8 mouse cellular contexts compared by ENCODE assay signal in the genomic region with DNA sequence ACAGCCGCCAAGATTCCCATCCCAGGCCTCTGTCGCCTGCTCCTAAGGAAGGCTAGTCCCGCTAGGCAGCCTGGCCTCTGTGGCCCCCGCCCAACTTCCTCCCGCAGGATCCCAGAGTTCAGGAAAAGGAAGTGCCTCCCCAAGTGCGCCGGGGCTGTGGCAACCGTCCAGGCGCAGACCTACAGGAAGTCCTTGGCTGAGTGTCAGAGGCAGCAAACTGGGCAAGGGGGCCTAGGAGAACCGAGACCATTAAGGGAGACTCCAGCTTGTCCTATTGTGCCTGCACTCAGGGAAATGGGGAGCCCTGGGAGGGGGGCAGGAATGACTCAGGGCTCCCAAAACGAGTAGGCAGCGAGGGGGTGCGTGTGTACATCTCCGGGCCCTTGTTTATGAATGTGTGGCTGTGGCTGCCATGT. TPM values are rescaled to one million over a fixed set of nuclear protein-coding genes. Genes with fewer than 3 reads are reported as not detected.
DNase-seq lines count a peak whose midpoint lies in the region; ATAC-seq and TF ChIP-seq lines count a peak whose summit lies in the region.

No protein-coding gene starts in this region.

- peak overlapping the region; percentile 86 for H3K9ac ChIP-seq in ES-E14 (ENCODE audit: insufficient read depth, low read depth, low read length, poor library complexity, severe bottlenecking)
- H3K9ac ChIP-seq in forebrain, embryonic 12.5 days, result peak overlapping the region; percentile 86
- H3K9ac ChIP-seq in heart, postnatal 0 days (replicated peaks; ENCODE audit: low read depth, low read length), result peak overlapping the region; percentile 69

- peaks cover 4 to 31% of the 10 kb centered on the region in 2 experiments; a peak in 3 of 4 replicates for H3K4me1 ChIP-seq in ES-E14 (ENCODE audit: control insufficient read depth in 2 of 2, insufficient read depth in 2 of 2, low read length in 2 of 2, poor library complexity in 1 of 2)
- peaks cover 41% of the 10 kb centered on the region for H3K4me1 ChIP-seq in forebrain, embryonic 12.5 days
- peaks cover 24% of the 10 kb centered on the region; the same call in 1 of the 2 replicates for H3K4me1 ChIP-seq in heart, postnatal 0 days (ENCODE audit: control insufficient read depth, insufficient read depth)

- H3K9me3 ChIP-seq in ES-E14 (ENCODE audit: control insufficient read depth, insufficient read depth, low read depth, low read length), result no peaks in the 10 kb centered on the region
- H3K9me3 ChIP-seq in forebrain, embryonic 12.5 days, result no peaks in the 10 kb centered on the region
- no peaks in the 10 kb centered on the region for H3K9me3 ChIP-seq in heart, postnatal 0 days (replicated peaks; ENCODE audit: control insufficient read depth, low read length)

- TF ChIP-seq CTCF in heart, postnatal 0 days (IDR thresholded peaks at IDR 0.05; ENCODE audit: low read depth), result no peak

- peaks cover 23% of the 10 kb centered on the region; the same call in 1 of the 2 replicates for H3K27me3 ChIP-seq in forebrain, embryonic 12.5 days
- peaks cover 3% of the 10 kb centered on the region; the same call in 1 of the 2 replicates for H3K27me3 ChIP-seq in heart, postnatal 0 days (ENCODE audit: control insufficient read depth, insufficient read depth, low read length)

- H3K4me3 ChIP-seq in ES-E14 (ENCODE audit: insufficient read depth in 1 of 2, low read depth in 1 of 2, low read length in 2 of 2, poor library complexity in 1 of 2, severe bottlenecking in 1 of 2), result peak overlapping the region; percentile 90 to 92
- H3K4me3 ChIP-seq in forebrain, embryonic 12.5 days (replicated peaks), result peak overlapping the region; percentile 80
- peak overlapping the region; percentile 85 for H3K4me3 ChIP-seq in heart, postnatal 0 days (ENCODE audit: low read depth, low read length)

- H3K36me3 ChIP-seq in ES-E14 (ENCODE audit: control insufficient read depth, insufficient read depth, low read length, poor library complexity, severe bottlenecking), result no peaks in the 10 kb centered on the region; the same call in 1 of the 2 replicates
- H3K36me3 ChIP-seq in forebrain, embryonic 12.5 days (replicated peaks), result peaks cover 28% of the 10 kb centered on the region
- H3K36me3 ChIP-seq in heart, postnatal 0 days (replicated peaks; ENCODE audit: control insufficient read depth, insufficient read depth, low read length), result 0 out of 2 replicates have a peak, but pooled peaks cover 3% of the 10 kb centered on the region

- H3K27ac ChIP-seq in ES-E14 (ENCODE audit: insufficient read depth, low read depth, low read length, poor library complexity, severe bottlenecking), result peak overlapping the region; percentile 43; the same call in 1 of the 2 replicates
- H3K27ac ChIP-seq in forebrain, embryonic 12.5 days, result peak overlapping the region; percentile 92
- peak overlapping the region; percentile 91 for H3K27ac ChIP-seq in heart, postnatal 0 days (ENCODE audit: low read depth)

- ATAC-seq in forebrain, embryonic 12.5 days (ENCODE audit: low FRiP score), result peak; percentile 6; the same call in 1 of the 2 replicates
- peak; percentile 61 for ATAC-seq in heart, postnatal 0 days (ENCODE audit: insufficient read depth, low read depth)
- ATAC-seq in activated CD4-positive, CD25-positive, alpha-beta regulatory T cell, adult 4 months, result no peak

- in situ Hi-C loops in ES-E14 (cut with MboI; ENCODE audit: low sequenced_read_pairs in 2 of 2, unreplicated experiment in 2 of 2), result loop anchor here (25.0 kb wide), 3 partner anchors 1087 to 1863 kb away; partner anchors contain the start of gene Top2a (in 1 of the 2)

- peak overlapping the region; percentile 89 for H3K4me2 ChIP-seq in forebrain, embryonic 12.5 days
- H3K4me2 ChIP-seq in heart, postnatal 0 days (ENCODE audit: low read depth, low read length), result peak overlapping the region; percentile 99

- peak; percentile 72 for TF ChIP-seq EP300 in heart, postnatal 0 days (IDR thresholded peaks at IDR 0.05; ENCODE audit: low read depth)

- WGBS in forebrain, embryonic 12.5 days, result 7% methylated on average over 14 of the region's 14 CpGs
- 6% methylated on average over 14 of the region's 14 CpGs for WGBS in heart, postnatal 0 days

- DNase-seq in ES-E14 (ENCODE audit: low read depth, low spot score), result no peak
- DNase-seq in adrenal gland, postnatal 25 days, result peak; percentile 73
- DNase-seq in heart, postnatal 0 days (ENCODE audit: low spot score), result peak; percentile 76
- peak; percentile 90 for DNase-seq in kidney, postnatal 14 days
- DNase-seq in lung, postnatal 10 days, result peak; percentile 93
- peak; percentile 60 for DNase-seq in right cerebral cortex, adult 18-20 months

TF ChIP-seq in ES-E14, 5 proteins besides CTCF, POLR2A, EP300 and RAD21:
- TF ChIP-seq MAFK (IDR thresholded peaks at IDR 0.05; ENCODE audit: insufficient read depth, low read depth, low read length) (no peak), CHD2 (IDR thresholded peaks at IDR 0.05; ENCODE audit: low read depth, low read length) (no peak), HCFC1 (IDR thresholded peaks at IDR 0.05; ENCODE audit: borderline replicate concordance, insufficient read depth, low read length) (no peak), ZC3H11A (IDR thresholded peaks at IDR 0.05; ENCODE audit: borderline replicate concordance, low read depth, low read length) (no peak), ZNF384 (IDR thresholded peaks at IDR 0.05; ENCODE audit: low read depth, low read length) (no peak)

RNA-seq across cellular contexts. Expression of gene Tbkbp1, which starts 1.3 kb away (rescaled TPM):
- total RNA-seq in ES-E14 (2012; rRNA removed), result 3.5 and 4.5 TPM in 2 replicates
- 11.1 and 12.7 TPM in 2 replicates for total RNA-seq in adrenal gland, postnatal 25 days (2021)
- polyA plus RNA-seq in forebrain, embryonic 12.5 days (2016; fragmentation: Nextera tagmentation; extraction: Ambion mirVana), result 5.7 and 6.5 TPM in 2 replicates
- 8.9 and 27.8 TPM in 2 replicates for total RNA-seq in heart, postnatal 0 days (2014; rRNA removed; ENCODE audit: low replicate concordance)
- 2.8 and 3.4 TPM in 2 replicates for polyA plus RNA-seq in heart, postnatal 0 days (2015; fragmentation: Nextera tagmentation; extraction: Ambion mirVana)
- under 1 TPM in 1 of 2 experiments, not detected in 1; 0.37 TPM for polyA plus RNA-seq in activated CD4-positive, CD25-positive, alpha-beta regulatory T cell, adult 4 months (2017; shearing (Covaris generic))

RNA-seq across cellular contexts. Expression of gene Tbx21, which starts 34.9 kb away (rescaled TPM):
- total RNA-seq in ES-E14 (2012; rRNA removed), result 0.27 and 0.32 TPM in 2 replicates
- 0.39 TPM in 1 of 2 replicates, not detected in the other for total RNA-seq in adrenal gland, postnatal 25 days (2021)
- polyA plus RNA-seq in forebrain, embryonic 12.5 days (2016; fragmentation: Nextera tagmentation; extraction: Ambion mirVana), result 0.19 and 0.33 TPM in 2 replicates
- total RNA-seq in heart, postnatal 0 days (2014; rRNA removed; ENCODE audit: low replicate concordance), result not detected in 2 replicates
- polyA plus RNA-seq in heart, postnatal 0 days (2015; fragmentation: Nextera tagmentation; extraction: Ambion mirVana), result not detected in 2 replicates
- polyA plus RNA-seq in activated CD4-positive, CD25-positive, alpha-beta regulatory T cell, adult 4 months (2017; shearing (Covaris generic)), result 1 to 10 TPM; 4.5 to 5.6 TPM

RNA-seq across cellular contexts. Expression of gene Kpnb1, which starts 37.7 kb away (rescaled TPM):
- 272 and 369 TPM in 2 replicates for total RNA-seq in ES-E14 (2012; rRNA removed)
- total RNA-seq in adrenal gland, postnatal 25 days (2021), result 116 and 120 TPM in 2 replicates
- 71.3 and 73.9 TPM in 2 replicates for polyA plus RNA-seq in forebrain, embryonic 12.5 days (2016; fragmentation: Nextera tagmentation; extraction: Ambion mirVana)
- 68.2 and 74.8 TPM in 2 replicates for total RNA-seq in heart, postnatal 0 days (2014; rRNA removed; ENCODE audit: low replicate concordance)
- 17.9 and 18.4 TPM in 2 replicates for polyA plus RNA-seq in heart, postnatal 0 days (2015; fragmentation: Nextera tagmentation; extraction: Ambion mirVana)
- 10 to 100 TPM; 28.8 to 40.6 TPM for polyA plus RNA-seq in activated CD4-positive, CD25-positive, alpha-beta regulatory T cell, adult 4 months (2017; shearing (Covaris generic))
